Mouse (Mus musculus) cerebellum, postnatal 10 days (tissue): ENCODE measurements at regions not wholly inside any gene's neighbourhood (a gene's known extent, or its start where the extent isn't known, plus 50 kb on each side); places are given as distances from the start of the nearest gene placed in this dataset.
"Not testable (repeated sequence)": the region's sequence is repeated elsewhere in the genome, so short reads cannot be mapped to it uniquely, and the experiment has no call there.

Experiments used
- DNase-seq, 2 experiments: peaks; one replicate each; pipeline ENCODE4 v3.0.0; 2021; ENCODE audit warnings: mixed read lengths in 2 of 2

DNA sequence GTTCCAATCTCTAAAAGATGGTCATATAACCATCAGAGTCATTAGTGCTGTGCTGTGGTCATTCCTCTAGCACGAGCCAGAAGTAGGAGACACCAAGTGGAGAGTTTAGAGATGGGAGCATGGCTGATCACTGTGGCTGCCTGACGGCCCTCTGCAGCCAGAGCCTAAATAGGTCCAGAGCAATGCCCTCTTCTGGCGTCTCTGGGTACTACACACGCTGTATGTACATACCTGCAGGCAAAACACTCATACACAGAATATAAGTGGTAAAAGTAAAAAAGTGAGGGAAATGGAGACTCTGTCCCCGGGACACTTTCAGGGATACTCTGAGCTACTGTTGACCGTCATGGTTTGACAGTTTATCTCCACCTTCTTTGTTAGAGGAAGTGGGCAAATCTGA, 91.4 kb downstream of the Gm21738 start:
- DNase-seq, result no peak

DNA sequence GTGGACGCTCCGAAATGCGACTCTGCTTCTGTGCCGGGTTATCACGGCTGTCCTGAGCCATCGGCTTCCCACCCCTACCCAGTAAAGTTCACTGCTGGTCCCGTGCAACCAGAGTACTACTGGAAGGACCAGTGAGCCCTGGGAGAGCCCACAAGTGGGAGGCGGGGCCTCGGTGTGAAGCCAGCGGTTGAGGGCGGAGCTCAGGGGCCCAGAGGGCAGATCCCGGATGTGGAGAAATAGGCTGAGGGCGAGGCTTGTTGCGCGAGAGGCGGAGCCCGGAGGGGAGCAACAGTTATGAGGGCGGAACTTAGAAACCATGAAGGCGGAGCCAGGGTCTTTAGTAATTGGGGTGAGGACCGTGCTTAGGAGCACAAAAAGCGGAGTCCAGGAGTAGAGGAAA, 107.1 kb downstream of the Gm21738 start:
- DNase-seq, result no peak

DNA sequence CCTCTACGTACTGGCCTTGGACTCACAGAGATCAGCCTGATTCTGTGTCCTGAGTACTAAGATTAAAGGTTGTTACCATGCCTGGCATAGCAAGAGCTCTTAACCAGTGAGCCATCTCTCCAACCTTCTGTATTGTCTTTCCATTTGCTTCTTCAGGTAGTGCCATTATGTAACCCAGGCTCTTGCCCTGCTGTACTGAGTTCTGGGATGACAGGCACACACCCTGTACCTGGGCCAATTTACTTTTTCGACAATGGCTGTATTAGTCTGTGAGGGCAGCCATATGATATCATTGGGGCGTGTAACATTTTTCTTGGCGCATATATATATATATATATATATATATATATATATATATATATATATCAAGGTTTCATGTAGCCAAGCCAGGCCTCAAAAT, 115.9 kb downstream of the Gm21738 start:
- DNase-seq, result not testable (repeated sequence)

DNA sequence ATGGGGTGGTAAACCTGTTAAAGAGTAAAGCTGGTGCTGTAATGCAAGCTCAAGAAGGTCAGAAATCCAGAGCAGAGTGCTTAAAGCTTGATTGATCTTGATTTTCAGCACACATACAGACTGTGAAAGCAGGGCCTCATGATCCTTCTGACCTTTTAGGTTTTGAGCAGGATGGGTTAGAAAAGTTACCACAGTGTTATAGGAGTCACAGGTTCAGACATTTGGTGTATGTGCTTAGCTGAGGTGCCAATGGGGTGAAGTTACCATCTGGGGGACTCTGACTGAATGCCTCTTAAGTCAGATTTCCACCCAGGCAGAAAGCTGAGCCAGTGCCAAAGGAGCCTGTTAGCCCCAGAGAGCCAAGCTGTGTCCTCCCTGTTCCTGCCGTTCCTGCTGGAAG, 139.6 kb downstream of the Gm21738 start:
- no peak for DNase-seq

DNA sequence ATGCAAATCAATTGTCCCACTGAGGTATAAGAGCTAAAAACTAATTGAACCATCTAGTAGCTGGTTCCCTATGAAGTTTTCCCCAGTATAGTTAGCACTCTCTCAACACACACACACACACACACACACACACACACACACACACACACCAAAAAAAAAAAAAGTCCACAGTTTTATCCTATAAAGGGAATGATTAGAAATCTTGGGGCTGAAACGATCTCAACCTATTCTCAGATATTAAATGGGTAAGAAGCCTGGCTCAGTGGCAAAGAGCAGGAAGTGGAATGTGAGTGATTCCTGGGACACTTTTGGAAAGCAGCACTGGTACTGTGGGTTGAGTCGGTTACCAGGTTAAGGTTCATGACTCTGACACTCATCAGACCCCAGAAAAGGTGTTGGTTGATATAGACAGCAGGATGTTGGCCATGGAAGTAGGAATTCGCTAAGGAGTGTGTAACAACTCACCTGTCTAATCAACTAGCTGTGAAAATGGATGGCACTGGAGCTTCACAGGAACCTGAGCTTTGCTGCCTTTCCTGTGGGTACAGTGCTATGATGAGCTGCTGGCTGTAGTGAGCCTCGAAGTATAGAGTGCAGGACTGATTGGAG, 140.8 kb downstream of the Gm21738 start:
- DNase-seq, result peak; percentile 75 to 83
